Mouse (Mus musculus) Patski (cell line): ENCODE data around the gene Fbxl17. TPM values are rescaled to one million over a fixed set of nuclear protein-coding genes. Genes with fewer than 3 reads are reported as not detected.
A peak's percentile ranks its signal among the peaks of the same experiment; 100 is the strongest.

Source experiments
- ATAC-seq: fragments of 100-300 bp; one replicate; pipeline ENCODE4 v1.8.0; 2021
- CTCF ChIA-PET: fragments of 350-600 bp; sonication (Branson Sonifier 250); formaldehyde crosslinking; loops from one replicate; lab custom pipeline; 2022; ENCODE audit warnings: inconsistent platforms; lab: Charles Lee
- POLR2A ChIA-PET: fragments of 350-600 bp; sonication (Branson Sonifier 250); formaldehyde crosslinking; loops from one replicate; lab custom pipeline; 2022; ENCODE audit warnings: antibody characterized with exemption, inconsistent platforms; lab: Charles Lee
- DNase-seq: peaks from one replicate; pipeline ENCODE4 v3.0.0-alpha.2; 2011; ENCODE audit warnings: low read depth, low spot score
- H3K27me3 ChIP-seq: fragments of 371-371 bp; one replicate; pipeline ENCODE4 v1.5.1; 2021
- CTCF ChIP-seq: fragments of 100-300 bp; IDR thresholded peaks from one replicate; pipeline ENCODE4 v1.5.1; 2021
- in situ Hi-C: fragments of 300-500 bp; cut with MboI; formaldehyde crosslinking; loops from 3 replicates; pipeline ENCODE4 v1.11.1; 2018; ENCODE audit warnings: low pct_unique_long_range_greater_than_20kb, mixed read lengths
- polyA plus RNA-seq: library from polyadenylated mRNA; unstranded; gene quantifications from one replicate; pipeline ENCODE4 v1.2.3, GENCODE M21; 2021

Gene Fbxl17
- polyA plus RNA-seq, 1 experiment from 2014 or later = 28.7 TPM

- POLR2A ChIA-PET = interaction anchor here (1.5 kb wide), 1 partner anchor 14 kb away, joined by 4 read pairs; no protein-coding TSS in a partner anchor
- in situ Hi-C loops = no loop called here
These were observed 841 bp downstream of the Fbxl17 start for GRCm38 (mm10) chr17:63498717-63499635.

GRCm38 (mm10) chr17:63498182-63498716, 1.6 kb downstream of the Fbxl17 start:
- POLR2A ChIA-PET = interaction anchor here (0.6 kb wide), 1 partner anchor 35 kb away, joined by 4 read pairs; no protein-coding TSS in a partner anchor
- TF ChIP-seq CTCF = no peak
- no peak for ATAC-seq

More at GRCm38 (mm10) chr17:63498717-63499635, 841 bp downstream of the Fbxl17 start:
- no peaks in the 10 kb centered on the region for H3K27me3 ChIP-seq
- CTCF ChIA-PET = no interaction called here
- DNase-seq = no peak
- peak; percentile 59 for ATAC-seq
- TF ChIP-seq CTCF = no peak

GRCm38 (mm10) chr17:63497206-63497731, 2.5 kb downstream of the Fbxl17 start:
- ChIA-PET CTCF (interaction anchor here (0.9 to 1.2 kb wide), 2 partner anchors 10 to 83 kb away, joined by 3 to 4 read pairs; no protein-coding TSS in a partner anchor), POLR2A (interaction anchor here (0.5 to 0.6 kb wide), 2 partner anchors 16 to 36 kb away, joined by 3 to 4 read pairs; no protein-coding TSS in a partner anchor)
- DNase-seq (no peak), ATAC-seq (no peak)
- no peaks in the 10 kb centered on the region for H3K27me3 ChIP-seq
- TF ChIP-seq CTCF = no peak
- in situ Hi-C loops = no loop called here

More at GRCm38 (mm10) chr17:63498182-63498716, 1.6 kb downstream of the Fbxl17 start:
- no peaks in the 10 kb centered on the region for H3K27me3 ChIP-seq
- no peak for DNase-seq
- in situ Hi-C loops = no loop called here
- CTCF ChIA-PET = interaction anchor here (0.9 kb wide), 1 partner anchor 84 kb away, joined by 3 read pairs; no protein-coding TSS in a partner anchor

- no peak for DNase-seq
- TF ChIP-seq CTCF = no peak
- H3K27me3 ChIP-seq = no peaks in the 10 kb centered on the region
- ChIA-PET CTCF (no interaction called here), POLR2A (interaction anchor here (0.6 kb wide), 1 partner anchor 520 kb away, joined by 7 read pairs; no protein-coding TSS in a partner anchor)
- in situ Hi-C loops = no loop called here
- ATAC-seq = no peak
These were observed 3.7 kb downstream of the Fbxl17 start for GRCm38 (mm10) chr17:63496153-63496552.

- no peak for TF ChIP-seq CTCF
- in situ Hi-C loops = no loop called here
- ChIA-PET POLR2A (no interaction called here), CTCF (interaction anchor here (1.2 kb wide), 1 partner anchor 14 kb away, joined by 3 read pairs; no protein-coding TSS in a partner anchor)
- no peak for ATAC-seq
- no peak for DNase-seq
- no peaks in the 10 kb centered on the region for H3K27me3 ChIP-seq
These were observed 5.8 kb downstream of the Fbxl17 start for GRCm38 (mm10) chr17:63493876-63494580.

- ATAC-seq = no peak
- in situ Hi-C loops = no loop called here
- ChIA-PET CTCF (interaction anchor here (1.2 kb wide), 1 partner anchor 13 kb away, joined by 3 read pairs; no protein-coding TSS in a partner anchor), POLR2A (interaction anchor here (0.6 kb wide), 1 partner anchor 184 kb away, joined by 7 read pairs; no protein-coding TSS in a partner anchor)
- no peak for DNase-seq
- TF ChIP-seq CTCF = no peak
- H3K27me3 ChIP-seq = no peaks in the 10 kb centered on the region
These were observed 6.5 kb downstream of the Fbxl17 start for GRCm38 (mm10) chr17:63493274-63493673.

- CTCF ChIA-PET = no interaction called here
- no peak for TF ChIP-seq CTCF
- POLR2A ChIA-PET = interaction anchor here (0.6 kb wide), 1 partner anchor 183 kb away, joined by 7 read pairs; no protein-coding TSS in a partner anchor
- H3K27me3 ChIP-seq = no peaks in the 10 kb centered on the region
- in situ Hi-C loops = no loop called here
- no peak for ATAC-seq
- DNase-seq = no peak
These were observed 7.0 kb downstream of the Fbxl17 start for GRCm38 (mm10) chr17:63492665-63493273.

- H3K27me3 ChIP-seq = no peaks in the 10 kb centered on the region
- ChIA-PET POLR2A (no interaction called here), CTCF (no interaction called here)
These were observed 10.3 kb downstream of the Fbxl17 start for GRCm38 (mm10) chr17:63489525-63489924.

GRCm38 (mm10) chr17:63467866-63468265, 32.0 kb downstream of the Fbxl17 start:
- no peaks in the 10 kb centered on the region for H3K27me3 ChIP-seq
- in situ Hi-C loops = no loop called here
- DNase-seq = peak; percentile 17
- CTCF ChIA-PET = interaction anchor here (0.8 to 3.1 kb wide), 17 partner anchors 12 to 152 kb away, joined by 3 to 25 read pairs (median 4); no protein-coding TSS in a partner anchor
- POLR2A ChIA-PET = no interaction called here
- TF ChIP-seq CTCF = peak; percentile 91
- peak; percentile 89 for ATAC-seq

More at GRCm38 (mm10) chr17:63489525-63489924, 10.3 kb downstream of the Fbxl17 start:
- no peak for TF ChIP-seq CTCF
- no peak for ATAC-seq
- in situ Hi-C loops = no loop called here
- DNase-seq = no peak
